Mouse (Mus musculus) kidney, postnatal 10 days (tissue): ENCODE results near the gene Tmem255b.

Experiments used
- DNase-seq: peaks from one replicate; pipeline ENCODE4 v3.0.0; 2021; ENCODE audit warnings: mixed read lengths

The Tmem255b gene

DNA sequence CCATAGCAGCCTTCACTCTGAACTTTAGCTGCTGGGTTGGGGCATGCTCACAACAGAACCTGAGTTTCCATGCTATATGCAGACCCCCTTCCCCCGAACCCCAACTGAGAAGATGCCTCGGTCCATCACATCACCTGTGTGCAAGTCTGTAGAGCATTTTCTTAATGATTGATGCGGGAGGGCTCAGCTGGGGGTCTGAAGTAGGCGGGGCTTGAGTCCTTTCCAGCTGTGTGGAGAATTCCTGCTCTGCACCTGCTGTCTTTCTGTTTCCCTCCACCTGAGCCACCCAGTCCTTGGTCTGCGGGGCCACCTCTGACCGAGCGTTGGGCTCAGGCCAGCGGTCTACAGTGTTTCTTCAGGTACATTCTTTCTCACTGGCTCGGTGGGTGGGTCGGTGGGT, at the start of gene Tmem255b:
TSS of gene Tmem255b (plus strand) at position 301 of the 400 bp plus-strand sequence.
- DNase-seq: no peak

DNA sequence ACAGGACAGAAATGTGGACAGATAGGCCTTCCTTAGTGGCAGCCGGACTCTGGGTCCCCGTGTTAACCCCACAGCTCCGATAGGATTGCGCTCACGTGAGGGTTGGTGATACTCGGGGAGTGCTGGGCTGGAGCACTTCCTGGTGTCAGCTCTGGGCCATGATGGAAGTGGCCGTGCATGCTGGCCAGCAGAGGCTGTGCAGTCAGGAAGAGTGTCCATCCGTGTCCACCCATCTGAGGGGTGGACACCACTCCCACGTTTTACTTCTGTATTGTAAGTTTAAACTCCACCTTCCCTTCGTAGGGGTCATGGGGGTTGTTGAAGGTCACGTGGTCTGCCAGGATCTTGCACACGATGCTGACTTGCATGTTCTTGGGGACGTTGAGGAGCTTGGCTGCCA, 48.6 kb upstream of the Tmem255b start:
- DNase-seq: no peak

DNA sequence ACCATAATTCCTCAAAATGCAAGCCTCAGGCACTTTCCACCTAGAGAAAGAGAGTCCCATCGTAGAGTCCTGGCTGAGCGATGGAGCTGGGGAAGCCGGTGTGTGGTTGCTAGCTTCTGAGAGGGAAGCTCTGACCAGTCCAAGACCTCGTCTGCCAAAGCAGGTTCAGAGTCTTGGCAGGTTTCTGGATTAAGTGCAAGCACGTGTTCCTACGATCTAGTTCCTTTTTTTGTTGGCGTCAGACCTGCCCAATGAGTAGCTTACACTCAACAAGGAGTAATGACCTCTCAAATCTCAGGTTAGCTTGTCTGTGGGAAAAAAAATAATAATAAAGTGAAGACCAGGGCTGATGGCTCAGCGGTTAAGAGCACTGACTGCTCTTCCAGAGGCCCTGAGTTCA, 47.3 kb upstream of the Tmem255b start:
- DNase-seq: no peak

DNA sequence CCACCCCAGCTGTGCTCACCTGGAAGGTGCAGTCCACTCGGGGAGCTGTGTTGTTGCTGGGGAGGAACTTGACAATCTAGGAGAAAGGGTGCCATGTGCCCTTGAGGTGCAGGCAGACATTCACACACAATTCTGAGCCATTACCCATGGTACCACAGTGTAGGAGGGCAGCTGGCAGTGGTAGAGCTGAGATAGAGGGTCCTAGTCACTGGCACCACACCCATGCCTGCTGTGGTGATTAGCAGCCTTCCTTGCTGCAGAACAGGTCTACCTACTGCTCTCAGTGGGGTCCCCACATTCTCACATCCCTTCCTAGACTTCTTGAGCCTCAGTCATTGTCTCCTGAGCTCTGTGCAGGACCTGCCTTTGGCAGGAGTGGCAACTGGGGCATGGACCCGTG, 46.2 kb upstream of the Tmem255b start:
- no peak for DNase-seq

DNA sequence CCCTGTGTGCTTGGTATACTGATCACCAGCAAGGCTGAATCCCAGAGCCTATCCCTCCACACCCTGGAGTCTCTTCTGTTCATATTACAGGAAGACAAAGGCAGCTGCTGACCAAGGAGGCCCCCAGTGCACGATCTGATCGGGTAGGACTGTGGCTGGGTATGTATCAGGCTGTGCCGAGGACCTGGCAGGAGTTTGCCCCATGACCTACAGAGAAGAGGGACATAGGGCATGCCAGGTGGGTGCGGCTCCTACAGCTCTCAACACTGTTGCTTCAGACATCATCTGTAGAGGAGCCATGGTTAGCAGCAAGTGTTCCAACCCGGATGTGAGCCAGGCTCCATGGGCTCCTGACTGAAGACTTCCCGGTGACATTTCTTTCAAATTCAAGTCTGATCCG, 41.1 kb upstream of the Tmem255b start:
- no peak for DNase-seq

DNA sequence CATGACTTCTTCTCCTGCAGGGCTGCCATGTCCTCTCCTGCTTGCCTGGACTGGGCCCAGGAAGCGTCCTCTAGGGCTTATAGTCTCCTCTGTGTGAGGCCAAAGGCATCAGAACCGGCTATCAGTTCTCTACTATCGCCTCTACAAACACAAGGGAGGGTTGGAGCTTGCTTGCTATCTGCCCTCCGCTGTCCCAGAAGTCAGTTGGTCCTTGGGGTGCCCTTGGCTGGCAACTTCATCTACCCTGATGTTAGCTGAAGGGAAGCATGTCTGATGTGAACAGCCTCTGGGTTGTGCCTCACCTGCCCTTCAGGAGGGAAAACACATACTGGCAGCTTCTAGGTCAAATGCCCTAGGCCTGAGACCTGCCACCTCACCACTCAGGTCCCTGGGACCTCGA, 38.3 kb upstream of the Tmem255b start, which contains the start of gene Atp4b:
TSS of gene Atp4b (minus strand) at position 101 of the 400 bp plus-strand sequence.
- no peak for DNase-seq

DNA sequence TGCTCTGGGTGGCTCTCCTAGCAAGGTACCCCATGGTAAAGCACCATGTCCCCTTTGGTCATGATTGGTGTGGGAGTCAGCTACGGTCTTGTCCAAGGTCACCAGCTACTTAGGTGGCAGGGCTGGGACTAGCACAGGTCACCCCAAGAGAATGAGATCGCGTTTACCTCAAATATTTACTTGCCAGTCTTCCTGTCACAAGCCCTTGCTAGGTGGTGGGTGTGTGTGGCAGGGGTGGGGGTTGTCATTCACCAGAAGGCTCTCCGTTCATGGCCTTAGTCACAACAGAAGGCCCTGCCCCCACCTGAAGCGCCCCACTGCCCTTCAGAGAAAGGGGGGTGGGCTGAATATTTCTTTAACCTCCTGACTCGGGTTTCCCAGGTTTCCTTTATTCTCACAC, 31.5 kb upstream of the Tmem255b start:
- no peak for DNase-seq

DNA sequence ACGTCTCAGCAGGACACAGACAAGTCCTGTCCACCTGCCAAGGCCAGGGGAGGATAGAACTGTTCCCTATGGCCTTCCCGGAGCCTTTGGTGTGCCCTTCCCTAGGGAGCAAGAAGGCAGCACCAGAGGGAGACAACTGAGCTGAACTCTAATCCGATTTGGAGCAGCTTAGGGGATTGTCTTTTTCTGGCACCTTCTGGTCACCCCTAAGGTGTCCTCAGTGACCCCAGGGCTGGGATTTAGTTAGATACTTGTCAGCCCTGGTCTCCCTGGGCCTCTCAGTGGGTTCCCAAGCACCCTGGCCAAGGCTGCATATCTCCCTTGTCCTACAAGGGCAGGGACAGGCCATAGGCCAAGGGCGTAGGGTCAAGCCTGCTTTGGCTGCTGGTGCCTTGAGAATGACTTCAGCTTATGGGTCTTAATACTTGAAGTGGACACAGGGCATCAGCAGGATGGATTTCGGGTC, 30.3 kb upstream of the Tmem255b start, which contains the start of gene Grk1:
TSS of gene Grk1 (plus strand) at position 416 of the 466 bp plus-strand sequence.
- no peak for DNase-seq

DNA sequence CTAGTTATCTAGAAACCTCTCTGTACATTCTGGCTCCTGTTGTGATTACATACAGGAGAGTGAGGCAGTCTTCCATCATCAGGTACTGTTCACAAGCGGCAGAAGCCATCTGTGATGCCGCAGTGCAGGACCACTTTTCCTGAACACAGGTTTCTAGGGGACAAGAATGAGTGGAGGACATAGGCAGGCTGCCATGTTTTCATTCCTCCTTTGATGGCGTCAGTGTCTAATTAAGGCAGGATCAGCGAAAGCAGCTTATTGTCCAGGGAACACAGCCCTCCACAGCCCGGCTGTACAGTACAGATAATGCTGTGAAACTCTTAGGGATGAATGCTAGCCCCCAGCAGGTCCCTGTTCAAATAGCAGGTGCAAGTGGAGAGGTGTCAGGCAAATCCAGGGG, 29.0 kb upstream of the Tmem255b start:
- DNase-seq: no peak

DNA sequence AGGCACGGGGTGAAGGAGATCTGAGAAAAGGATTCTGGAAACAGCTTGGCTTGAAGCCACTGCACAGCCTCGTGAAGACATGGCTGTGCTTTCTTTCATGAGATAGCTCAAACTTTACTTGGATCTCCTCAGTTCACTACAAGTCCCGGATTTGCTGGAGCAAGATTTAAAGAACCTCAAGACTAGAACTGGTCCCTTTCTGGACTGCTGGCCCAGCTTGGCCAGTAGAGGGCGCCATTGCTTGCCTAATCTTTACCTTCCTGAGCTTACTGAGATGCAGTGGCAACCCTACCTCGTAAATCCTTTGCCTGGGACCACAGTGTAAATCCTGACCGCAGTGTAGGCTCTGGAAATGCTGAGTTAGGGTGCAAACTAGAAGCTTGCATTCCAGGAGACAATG, 23.4 kb upstream of the Tmem255b start:
- peak; percentile 82 for DNase-seq

DNA sequence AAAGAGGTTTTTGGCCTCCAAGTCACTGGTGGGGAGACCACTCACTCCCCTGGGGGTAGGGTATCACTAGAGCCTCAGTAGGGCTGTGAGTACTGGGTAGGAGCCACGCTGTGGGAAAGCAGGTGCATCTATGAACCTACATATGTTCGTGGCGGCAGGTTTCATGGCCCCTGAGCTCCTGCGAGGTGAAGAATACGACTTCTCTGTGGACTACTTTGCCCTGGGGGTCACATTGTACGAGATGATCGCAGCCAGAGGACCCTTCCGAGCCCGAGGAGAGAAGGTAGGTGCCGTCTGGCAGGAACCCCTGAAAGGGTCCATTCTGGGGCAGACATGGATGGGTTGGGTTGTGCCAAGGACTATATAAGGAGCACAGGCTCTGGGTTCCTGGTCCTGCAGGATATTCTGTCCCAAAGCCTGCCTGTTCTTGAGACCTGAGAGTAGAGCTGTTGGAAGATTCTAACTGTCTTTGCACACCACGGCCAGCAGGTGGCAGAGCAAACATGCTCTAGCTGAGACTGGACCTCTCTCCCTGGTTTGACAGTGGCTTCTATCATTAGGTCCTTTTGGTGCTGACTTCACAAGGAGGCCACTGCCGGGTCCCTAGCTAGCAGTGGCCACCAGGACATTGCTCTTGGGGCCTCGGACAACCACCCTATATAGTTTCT, 22.0 kb upstream of the Tmem255b start:
- DNase-seq: peak; percentile 75

DNA sequence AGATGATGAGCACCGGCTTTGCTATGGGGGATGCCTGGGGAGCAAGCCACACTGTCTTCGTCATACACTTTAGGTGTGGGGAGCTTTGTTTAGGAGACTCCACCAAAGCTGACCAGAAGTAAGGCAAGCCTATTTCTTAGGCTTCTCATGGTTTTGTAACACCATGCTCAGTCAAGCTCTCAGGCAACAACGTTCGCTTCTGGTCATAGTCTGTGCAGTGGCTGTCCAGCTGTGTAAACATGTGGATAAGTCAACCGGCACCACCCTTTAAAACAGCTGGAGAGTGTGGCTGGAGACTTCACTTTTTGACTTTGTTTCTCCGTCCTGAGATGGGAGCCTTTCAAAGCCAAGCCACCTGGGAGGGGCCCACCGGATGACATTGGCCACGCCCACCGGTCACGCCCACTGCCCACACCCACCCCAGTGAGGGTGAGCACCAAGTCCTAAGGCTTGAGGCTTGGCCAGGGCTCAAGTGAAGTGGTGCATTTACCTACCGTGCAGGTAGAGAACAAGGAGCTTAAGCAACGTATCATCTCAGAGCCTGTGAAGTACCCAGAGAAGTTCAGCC, 21.1 kb upstream of the Tmem255b start:
- peak; percentile 42 for DNase-seq

DNA sequence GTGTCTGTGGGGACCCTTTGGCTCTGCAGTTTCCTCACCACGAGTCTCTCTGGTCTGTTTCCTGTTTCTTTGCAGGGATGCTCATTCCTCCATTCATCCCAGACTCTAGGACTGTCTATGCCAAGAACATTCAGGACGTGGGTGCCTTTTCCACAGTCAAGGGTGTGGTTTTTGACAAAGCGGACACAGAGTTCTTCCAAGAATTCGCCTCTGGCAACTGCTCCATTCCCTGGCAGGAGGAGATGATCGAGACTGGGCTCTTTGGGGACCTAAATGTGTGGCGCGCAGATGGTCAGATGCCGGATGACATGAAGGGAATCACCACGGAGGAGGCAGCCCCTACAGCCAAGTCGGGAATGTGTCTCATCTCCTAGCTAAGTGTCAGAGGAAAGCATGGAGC, 19.1 kb upstream of the Tmem255b start:
- no peak for DNase-seq

DNA sequence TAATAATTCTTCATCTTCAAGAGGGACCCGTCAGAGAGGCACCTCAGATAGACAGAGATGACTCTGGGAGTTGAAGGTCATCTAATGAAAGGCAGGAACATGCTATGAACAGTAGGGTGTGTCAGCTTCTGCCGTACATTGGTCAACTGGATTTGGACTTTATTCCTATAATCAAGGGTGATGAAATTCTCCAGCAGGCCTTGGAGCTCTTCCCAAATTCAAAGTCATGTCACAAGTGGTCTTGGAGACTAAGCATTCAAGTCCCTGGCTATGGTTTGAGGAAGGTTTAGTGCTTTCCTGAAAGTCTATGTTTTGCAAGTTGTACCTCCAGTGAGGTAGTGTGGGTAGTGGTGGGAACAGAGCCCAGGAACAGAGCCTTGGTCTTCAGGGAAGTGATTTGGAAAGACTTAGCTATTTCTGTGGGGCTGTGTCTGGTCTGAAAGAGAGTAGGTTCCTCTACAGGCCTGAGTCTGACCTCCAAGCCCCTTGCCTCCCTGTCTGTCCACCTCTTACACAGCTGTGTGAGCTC, 15.8 kb upstream of the Tmem255b start:
- DNase-seq: no peak

DNA sequence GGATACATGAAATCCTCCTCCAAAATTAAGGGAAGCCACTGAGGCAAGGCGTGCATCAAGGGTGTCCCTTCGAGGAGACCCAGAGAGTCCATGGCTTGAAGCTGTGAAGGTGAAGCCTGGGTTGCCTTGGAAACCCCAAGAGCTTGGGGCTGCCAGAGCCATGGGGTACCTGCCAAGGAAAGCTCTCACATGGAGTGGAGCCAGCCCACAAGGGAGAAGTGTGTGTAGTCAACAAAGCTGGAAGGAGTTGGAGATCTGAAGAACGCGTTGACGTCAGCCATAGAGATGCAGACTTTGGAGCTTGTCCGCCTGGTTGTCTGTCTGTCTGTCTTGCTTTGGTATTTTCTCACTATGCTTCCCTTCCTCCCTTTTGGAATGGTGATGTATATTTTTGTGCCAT, 14.0 kb upstream of the Tmem255b start:
- no peak for DNase-seq

DNA sequence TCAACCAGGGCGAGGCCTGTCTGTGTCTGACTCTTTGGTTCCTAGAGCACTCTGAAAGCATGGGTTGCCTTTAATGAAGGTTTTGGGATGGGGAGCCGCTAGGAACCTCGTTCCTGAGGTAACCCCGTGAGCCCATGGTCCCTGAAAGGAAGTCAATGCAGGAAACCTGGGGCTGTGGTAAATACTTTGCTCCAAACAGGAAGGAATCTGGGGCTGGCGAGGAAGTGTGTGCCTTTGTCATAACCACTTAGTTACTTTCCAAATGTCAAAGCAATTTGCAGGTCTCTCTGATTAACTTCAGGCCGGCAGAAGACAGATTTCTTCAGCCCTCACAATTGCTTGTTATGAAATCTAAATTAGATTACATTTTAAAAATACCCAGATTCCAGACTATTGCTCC, 7.6 kb upstream of the Tmem255b start:
- DNase-seq: peak; percentile 34

DNA sequence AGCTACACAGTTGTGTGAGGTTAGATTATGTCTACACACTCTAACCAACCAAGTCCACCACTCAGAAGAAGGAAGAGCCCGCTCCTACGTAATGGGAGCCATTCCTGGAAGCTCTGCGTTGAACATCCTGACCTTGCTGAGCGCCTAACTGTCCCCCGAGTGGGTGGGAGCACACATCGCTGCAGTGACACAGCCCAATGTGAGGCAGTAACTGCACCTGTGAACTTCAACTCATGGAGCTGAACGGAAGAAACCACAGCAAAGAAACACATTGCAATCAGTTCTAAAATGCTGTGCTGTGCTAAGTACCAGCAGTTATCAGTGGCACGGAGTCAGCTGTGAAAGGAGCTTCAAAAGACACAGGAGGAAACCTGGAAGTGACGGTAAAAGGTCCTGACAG, 6.8 kb upstream of the Tmem255b start:
- no peak for DNase-seq

DNA sequence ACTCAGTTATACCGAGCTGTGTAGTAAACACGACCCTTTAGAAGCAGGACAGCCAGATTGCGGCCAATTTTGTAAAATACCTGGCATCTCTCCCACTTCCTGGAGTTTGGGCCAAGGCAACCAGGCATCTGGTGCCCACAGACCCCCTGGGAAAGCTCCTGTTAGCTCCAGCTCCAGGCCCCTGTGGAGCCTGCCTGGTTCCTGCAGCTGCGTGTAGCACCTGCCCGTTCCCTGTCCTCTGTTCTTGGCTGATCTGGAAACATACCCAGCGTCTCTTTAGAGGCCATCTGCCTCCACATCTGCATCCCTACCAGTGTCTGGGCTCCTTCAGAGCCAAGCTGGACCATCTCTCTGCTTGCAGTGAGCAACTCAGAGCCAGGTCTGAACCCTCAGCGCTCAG, 4.6 kb upstream of the Tmem255b start:
- DNase-seq: no peak

DNA sequence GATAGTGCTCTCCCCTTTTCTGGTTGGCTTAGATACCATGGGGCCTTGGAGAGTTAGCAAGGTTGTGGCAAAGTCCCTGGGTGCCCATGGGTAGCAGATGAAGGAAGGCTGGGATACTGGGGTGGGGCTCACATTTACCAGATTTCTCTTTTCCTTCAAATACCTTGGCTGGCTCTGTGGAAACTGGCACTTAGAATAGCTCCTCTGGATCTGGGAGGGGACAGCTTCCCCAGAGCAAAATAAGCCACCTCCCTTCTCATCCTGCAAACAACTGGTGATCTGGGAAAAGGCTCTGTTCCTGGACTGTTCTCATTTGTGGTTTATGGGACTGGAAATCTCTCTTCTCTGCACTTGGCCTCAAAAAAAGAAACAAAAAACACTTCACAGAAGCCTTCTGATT, 4.1 kb upstream of the Tmem255b start:
- DNase-seq: no peak

DNA sequence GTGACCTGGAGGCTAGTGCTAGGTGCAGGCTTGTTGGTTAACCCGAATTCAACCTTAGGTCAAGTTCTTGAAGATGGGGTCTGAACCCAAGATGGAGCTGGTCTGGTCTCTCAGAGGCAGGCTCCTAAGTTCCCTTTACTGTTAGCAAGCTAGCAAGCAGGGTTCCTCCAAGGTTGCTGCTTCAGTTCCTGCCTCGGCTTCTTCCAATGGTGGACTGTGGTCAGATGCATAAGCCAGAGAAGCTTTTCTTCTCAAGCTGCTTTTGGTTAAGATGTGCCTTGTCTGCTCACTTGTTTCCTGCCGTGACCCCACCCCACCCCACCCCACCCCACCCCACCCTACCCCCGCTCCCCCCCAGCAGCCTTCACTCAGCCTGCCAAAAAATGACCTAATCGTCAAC, 1.9 kb upstream of the Tmem255b start:
- DNase-seq: no peak

DNA sequence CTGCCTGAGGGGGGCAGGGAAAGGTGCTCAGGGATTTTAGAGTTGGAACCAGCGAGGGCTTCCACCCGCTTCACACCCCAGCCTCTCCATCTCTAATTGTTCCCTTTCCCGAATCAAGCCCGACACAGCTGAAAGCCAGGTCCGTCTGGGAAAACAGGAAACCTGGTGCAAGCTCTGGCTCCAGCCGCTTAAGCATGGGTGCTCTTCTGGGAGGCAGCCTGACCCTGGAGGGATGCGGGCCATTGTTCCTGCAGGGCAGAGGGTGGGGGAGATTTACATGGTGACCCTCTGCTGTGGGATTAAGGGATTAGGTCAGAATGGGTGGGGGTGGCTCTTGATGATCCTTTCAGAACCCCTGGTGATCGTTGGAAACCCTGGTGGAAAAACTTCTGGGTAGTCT, 1.1 kb downstream of the Tmem255b start:
- DNase-seq: peak; percentile 16

DNA sequence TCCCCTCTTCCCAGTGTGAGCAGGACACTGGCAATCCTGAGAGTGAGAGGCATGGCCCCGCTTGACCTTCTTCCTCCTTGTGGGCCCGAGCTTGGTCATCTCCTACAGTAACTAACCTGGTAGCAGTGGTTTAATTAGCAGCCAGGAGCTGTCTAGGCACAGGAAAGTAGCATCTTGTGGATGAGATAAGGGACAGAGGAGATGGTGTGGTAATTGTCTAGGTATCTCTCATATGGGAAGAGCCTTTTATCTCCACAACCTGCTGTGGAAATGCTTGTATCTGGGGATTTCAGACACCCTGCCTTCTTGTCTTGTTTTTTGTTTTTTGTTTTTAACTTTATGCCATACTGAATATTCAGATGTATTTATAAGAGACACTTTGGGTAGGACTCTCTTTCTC, 2.5 kb downstream of the Tmem255b start:
- no peak for DNase-seq

DNA sequence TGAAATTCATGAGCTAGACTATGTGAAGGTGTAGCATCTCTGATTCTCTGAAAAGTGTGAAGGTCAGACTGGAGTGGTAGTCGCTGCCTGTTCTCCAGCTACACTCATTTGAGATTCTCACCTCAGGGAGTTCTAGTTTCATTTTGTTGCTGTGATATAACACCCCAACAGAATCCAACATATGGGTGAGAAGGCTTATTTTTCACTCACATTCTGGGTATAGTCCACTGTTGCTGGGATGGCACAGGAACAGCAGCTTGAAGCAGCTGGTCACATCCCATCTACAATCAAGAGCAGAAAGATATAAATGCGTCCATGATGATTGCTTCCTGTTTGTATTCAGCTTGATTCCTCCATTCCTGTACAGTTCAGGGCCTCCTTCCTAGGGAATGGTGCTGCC, 7.2 kb downstream of the Tmem255b start:
- DNase-seq: no peak

DNA sequence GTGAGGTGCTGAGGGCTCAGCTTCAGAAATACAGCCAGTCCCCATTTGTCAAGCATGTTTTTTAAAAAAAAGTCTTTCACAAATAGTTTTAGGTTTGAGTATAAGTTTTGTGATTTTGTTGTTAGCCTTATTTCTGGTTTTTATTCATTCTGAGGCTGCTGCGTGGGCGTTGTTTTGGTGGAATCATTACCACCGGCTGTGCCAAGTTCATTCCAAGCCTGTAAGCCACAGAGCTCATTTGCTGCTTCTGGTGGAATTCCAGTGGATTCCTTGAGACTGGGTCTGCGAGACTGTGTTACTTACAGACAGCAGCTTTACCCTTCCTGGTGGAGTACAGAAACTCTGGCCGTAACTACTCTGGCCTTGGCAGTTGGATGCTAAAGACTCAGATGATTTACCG, 11.5 kb downstream of the Tmem255b start:
- DNase-seq: no peak

DNA sequence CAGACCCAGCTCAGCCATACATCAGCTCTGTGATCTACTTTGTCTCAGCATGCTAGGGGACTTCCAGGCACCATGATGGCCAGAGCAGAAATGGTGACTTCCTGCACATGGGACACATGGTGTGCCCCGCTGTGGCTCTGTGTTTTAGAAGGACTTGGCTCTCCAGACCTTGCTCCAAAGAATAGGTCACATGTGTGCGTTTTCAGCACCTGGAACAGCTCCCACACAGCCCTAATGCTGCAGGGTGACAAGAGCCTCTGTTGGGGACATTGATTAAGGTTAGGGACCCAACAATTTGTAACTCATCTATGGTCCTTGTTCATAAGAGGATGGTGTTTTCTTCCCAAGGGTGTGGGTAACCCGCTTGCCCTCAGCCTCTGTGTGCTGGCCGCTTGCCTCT, 13.2 kb downstream of the Tmem255b start:
- peak; percentile 74 for DNase-seq
